Mouse (Mus musculus) kidney, embryonic 14.5 days (tissue): Measurements from ENCODE around the gene Smim24. TPM values are rescaled to one million over a fixed set of nuclear protein-coding genes. Genes with fewer than 3 reads are reported as not detected.

Source experiments
- ATAC-seq: fragments of 200-750 bp; cut with Nextera tagmentation; 2 replicates; pipeline ENCODE4 v1.8.0; 2017; ENCODE audit warnings: moderate number of reproducible peaks, mild to moderate bottlenecking, moderate TSS enrichment, moderate library complexity; ENCODE audit not compliant: low FRiP score, low TSS enrichment
- H3K27ac ChIP-seq: fragments of 300-500 bp; sonication (generic); 2 replicates; pipeline ENCODE4 v1.5.1; 2014; ENCODE audit warnings: low read depth, mild to moderate bottlenecking, low read length, moderate library complexity, mixed read lengths
- H3K27me3 ChIP-seq: fragments of 300-500 bp; sonication (generic); 2 replicates; pipeline ENCODE4 v1.6.1; 2014; ENCODE audit warnings: mild to moderate bottlenecking, low read length; ENCODE audit not compliant: control insufficient read depth, insufficient read depth
- H3K36me3 ChIP-seq: fragments of 300-500 bp; sonication (generic); 2 replicates; pipeline ENCODE4 v1.6.1; 2014; ENCODE audit warnings: low read length, mixed read lengths; ENCODE audit not compliant: control insufficient read depth, insufficient read depth
- H3K4me1 ChIP-seq: fragments of 300-500 bp; sonication (generic); 2 replicates; pipeline ENCODE4 v1.6.1; 2014; ENCODE audit warnings: low read length, mixed read lengths; ENCODE audit not compliant: control insufficient read depth, insufficient read depth
- H3K4me2 ChIP-seq: fragments of 300-500 bp; sonication (generic); replicated peaks from 2 replicates; pipeline ENCODE4 v1.6.1; 2014; ENCODE audit warnings: low read depth, mild to moderate bottlenecking, low read length
- H3K4me3 ChIP-seq: fragments of 300-500 bp; sonication (generic); 2 replicates; pipeline ENCODE4 v1.5.1; 2014; ENCODE audit warnings: mild to moderate bottlenecking, low read length
- H3K9ac ChIP-seq: fragments of 300-500 bp; sonication (generic); 2 replicates; pipeline ENCODE4 v1.6.1; 2014; ENCODE audit warnings: low read depth, mild to moderate bottlenecking, low read length, moderate library complexity
- H3K9me3 ChIP-seq: fragments of 300-500 bp; sonication (generic); 2 replicates; pipeline ENCODE4 v1.6.1; 2016; ENCODE audit warnings: low read length; ENCODE audit not compliant: control insufficient read depth
- WGBS: fragments of 180-500 bp; shearing (Covaris S2); extraction: QIAGEN DNeasy Blood & Tissue Kit; methylation state at CpG from one replicate; pipeline ENCODE4 v1.1.7; 2014; 5-methylcytosine and 5-hydroxymethylcytosine counted together
- polyA plus RNA-seq: library from polyadenylated mRNA; unstranded; fragments of >200 nt; fragmentation: Nextera tagmentation; extraction: Ambion mirVana; gene quantifications from 2 replicates; pipeline ENCODE4 v1.2.1, GENCODE M21; 2014

Smim24 gene
- polyA plus RNA-seq, 1 experiment from 2014 or later = 16.4 TPM

GRCm38 (mm10) chr10:81395127-81395526 is 2.3 kb downstream of the Smim24 start:
- no peak overlapping the region for H3K9ac ChIP-seq
- H3K4me1 ChIP-seq = peaks cover 13% of the 10 kb centered on the region
- H3K4me3 ChIP-seq = no peak overlapping the region
- peaks cover 29% of the 10 kb centered on the region for H3K36me3 ChIP-seq
- ATAC-seq = no peak
- no peaks in the 10 kb centered on the region for H3K27me3 ChIP-seq
- H3K27ac ChIP-seq = no peak overlapping the region
- H3K9me3 ChIP-seq = no peaks in the 10 kb centered on the region
- no peak overlapping the region for H3K4me2 ChIP-seq
- 23% methylated on average over 5 of the region's 5 CpGs for WGBS

GRCm38 (mm10) chr10:81395865-81396264 is 3.0 kb downstream of the Smim24 start:
- peaks cover 36% of the 10 kb centered on the region for H3K36me3 ChIP-seq
- ATAC-seq = no peak
- H3K27ac ChIP-seq = no peak overlapping the region
- no peak overlapping the region for H3K4me3 ChIP-seq
- H3K9ac ChIP-seq = no peak overlapping the region
- 91% methylated on average over 4 of the region's 4 CpGs for WGBS
- H3K4me1 ChIP-seq = peaks cover 15% of the 10 kb centered on the region
- H3K4me2 ChIP-seq = no peak overlapping the region
- 0 out of 2 replicates have a peak, but pooled peaks cover 5% of the 10 kb centered on the region for H3K27me3 ChIP-seq
- H3K9me3 ChIP-seq = no peaks in the 10 kb centered on the region

DNA sequence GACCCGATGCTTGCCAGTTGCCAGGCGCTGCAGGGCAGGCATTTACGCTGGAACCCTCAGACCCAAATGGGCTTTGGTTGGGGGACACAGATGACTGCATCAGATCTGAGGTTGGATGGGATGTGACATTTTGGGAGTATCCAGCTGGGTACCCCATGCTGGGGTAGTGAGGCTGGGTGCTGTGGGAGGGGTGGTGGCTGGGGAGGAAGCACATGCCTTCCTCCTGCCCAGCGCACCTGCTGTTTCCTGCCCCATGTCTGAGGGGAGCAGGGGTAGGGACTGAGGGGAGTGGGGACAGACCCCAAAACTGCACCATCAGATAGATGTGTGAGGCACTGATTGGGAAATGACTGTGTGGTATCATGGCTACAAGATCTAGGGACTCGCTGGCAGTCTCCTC is 3.9 kb downstream of the Smim24 start:
- no peak overlapping the region for H3K9ac ChIP-seq
- no peak overlapping the region for H3K4me3 ChIP-seq
- ATAC-seq = no peak
- H3K27ac ChIP-seq = no peak overlapping the region
- H3K4me1 ChIP-seq = peaks cover 23% of the 10 kb centered on the region
- H3K4me2 ChIP-seq = no peak overlapping the region
- 0 out of 2 replicates have a peak, but pooled peaks cover 5% of the 10 kb centered on the region for H3K27me3 ChIP-seq
- no peaks in the 10 kb centered on the region for H3K9me3 ChIP-seq
- 70% methylated on average over 5 of the region's 5 CpGs for WGBS
- peaks cover 34% of the 10 kb centered on the region for H3K36me3 ChIP-seq

- Histone ChIP-seq H3K27ac (no peak overlapping the region), H3K9me3 (no peaks in the 10 kb centered on the region), H3K4me2 (no peak overlapping the region), H3K4me1 (peaks cover 33% of the 10 kb centered on the region), H3K4me3 (no peak overlapping the region), H3K27me3 (0 out of 2 replicates have a peak, but pooled peaks cover 5% of the 10 kb centered on the region), H3K9ac (no peak overlapping the region), H3K36me3 (peaks cover 47% of the 10 kb centered on the region)
- ATAC-seq = no peak
- 77% methylated on average over 5 of the region's 5 CpGs for WGBS
Observed at GRCm38 (mm10) chr10:81399296-81399695, 6.4 kb downstream of the Smim24 start.

GRCm38 (mm10) chr10:81399798-81400308 is 7.0 kb downstream of the Smim24 start:
- Histone ChIP-seq H3K4me2 (no peak overlapping the region), H3K9ac (no peak overlapping the region), H3K27ac (no peak overlapping the region), H3K9me3 (no peaks in the 10 kb centered on the region), H3K4me3 (no peak overlapping the region), H3K27me3 (0 out of 2 replicates have a peak, but pooled peaks cover 5% of the 10 kb centered on the region), H3K4me1 (peaks cover 33% of the 10 kb centered on the region), H3K36me3 (peaks cover 47% of the 10 kb centered on the region)
- no peak for ATAC-seq
- WGBS = 85% methylated on average over 18 of the region's 18 CpGs

DNA sequence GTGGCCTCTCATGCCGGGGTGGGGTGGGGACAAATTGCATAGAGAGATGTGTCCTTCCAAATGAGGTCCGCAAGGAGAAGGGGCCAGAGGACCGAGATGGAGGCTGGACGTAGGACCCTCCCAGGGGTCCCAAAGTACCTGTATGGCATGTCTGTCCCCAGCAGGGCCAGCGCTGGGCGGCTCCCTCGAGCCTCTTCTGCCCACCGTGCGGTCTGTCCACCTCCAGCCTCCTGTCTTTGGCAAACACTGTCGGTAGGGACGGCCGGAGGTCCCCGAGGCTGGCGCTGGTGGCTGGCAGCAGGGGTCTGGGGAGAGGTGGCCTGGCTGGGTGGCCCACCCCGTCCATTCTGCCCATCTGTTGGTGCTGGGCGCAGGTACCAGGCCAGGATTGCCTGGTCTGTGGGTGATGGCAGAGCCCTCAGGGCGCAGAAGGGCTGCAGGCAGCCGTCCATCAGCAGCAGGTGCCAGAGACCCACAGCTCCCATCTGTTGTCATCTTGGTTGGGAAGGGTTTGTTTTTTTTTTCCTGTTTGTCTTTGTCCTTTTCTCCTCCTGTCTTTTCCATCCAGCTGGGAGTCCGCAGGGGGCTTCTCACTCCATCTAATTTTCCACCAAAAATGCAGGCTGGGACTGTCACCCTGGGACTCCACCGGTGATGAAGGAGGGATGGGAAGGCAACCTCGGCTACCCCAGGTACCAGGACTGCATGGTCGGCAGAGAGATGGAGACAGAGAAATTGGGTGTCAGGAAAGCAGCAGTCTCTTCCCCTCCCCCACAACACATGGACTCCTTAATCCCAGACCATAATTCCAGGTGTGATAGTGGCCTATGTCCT is 7.7 kb downstream of the Smim24 start:
- no peaks in the 10 kb centered on the region for H3K9me3 ChIP-seq
- H3K4me2 ChIP-seq = no peak overlapping the region
- H3K27ac ChIP-seq = no peak overlapping the region; the same call in 1 of the 2 replicates

GRCm38 (mm10) chr10:81401205-81401520 is 8.3 kb downstream of the Smim24 start:
- 27% methylated on average over 10 of the region's 10 CpGs for WGBS
- no peak overlapping the region for H3K4me3 ChIP-seq
- H3K27me3 ChIP-seq = 0 out of 2 replicates have a peak, but pooled peaks cover 5% of the 10 kb centered on the region
- peak overlapping the region; percentile 94 for H3K27ac ChIP-seq
- 0 out of 2 replicates have a peak overlapping the region, but pooled peaks have one; percentile 29 for H3K9ac ChIP-seq
- H3K4me1 ChIP-seq = peaks cover 33% of the 10 kb centered on the region
- H3K4me2 ChIP-seq = no peak overlapping the region
- H3K9me3 ChIP-seq = no peaks in the 10 kb centered on the region
- peaks cover 54% of the 10 kb centered on the region for H3K36me3 ChIP-seq
- ATAC-seq = 0 out of 2 replicates have a peak, but pooled peaks have one; percentile 0

More for the DNA sequence above, 7.7 kb downstream of the Smim24 start:
- peaks cover 33% of the 10 kb centered on the region for H3K4me1 ChIP-seq
- 0 out of 2 replicates have a peak, but pooled peaks cover 5% of the 10 kb centered on the region for H3K27me3 ChIP-seq
- 57% methylated on average over 22 of the region's 22 CpGs for WGBS
- ATAC-seq = no peak
- H3K4me3 ChIP-seq = no peak overlapping the region
- H3K36me3 ChIP-seq = peaks cover 49% of the 10 kb centered on the region
- H3K9ac ChIP-seq = peak overlapping the region; percentile 40; the same call in 1 of the 2 replicates

- H3K36me3 ChIP-seq = peaks cover 56% of the 10 kb centered on the region
- H3K4me1 ChIP-seq = peaks cover 34% of the 10 kb centered on the region
- peak; percentile 85 for ATAC-seq
Observed at GRCm38 (mm10) chr10:81401521-81402226, 8.8 kb downstream of the Smim24 start.

More at GRCm38 (mm10) chr10:81401521-81402226, 8.8 kb downstream of the Smim24 start:
- Histone ChIP-seq H3K9ac (peak overlapping the region; percentile 29), H3K9me3 (no peaks in the 10 kb centered on the region), H3K4me2 (peak overlapping the region; percentile 37), H3K27ac (peak overlapping the region; percentile 94), H3K27me3 (0 out of 2 replicates have a peak, but pooled peaks cover 5% of the 10 kb centered on the region), H3K4me3 (peak overlapping the region; percentile 14; the same call in 1 of the 2 replicates)
- 4% methylated on average over 18 of the region's 18 CpGs for WGBS
